Mouse (Mus musculus) retina, postnatal 7 days (tissue): Measurements from ENCODE around the gene Grem2.

Experiments
- DNase-seq: peaks from one replicate; pipeline ENCODE4 v3.0.0-alpha.2; 2012; ENCODE audit warnings: low read depth, low spot score

Gene Grem2

GRCm38 (mm10) chr1:174788617-174789016, 133.0 kb downstream of the Grem2 start:
- no peak for DNase-seq
